Mouse (Mus musculus) kidney, postnatal 0 days (tissue): ENCODE data around the gene Atp12a. TPM values are rescaled to one million over a fixed set of nuclear protein-coding genes. Genes with fewer than 3 reads are reported as not detected.

Source experiments
- ATAC-seq: fragments of 200-750 bp; cut with Nextera tagmentation; replicated peaks from 2 replicates; pipeline ENCODE4 v1.8.0; 2017; ENCODE audit warnings: low read depth, moderate number of reproducible peaks, moderate TSS enrichment, moderate library complexity; ENCODE audit not compliant: low FRiP score
- DNase-seq: peaks from one replicate; pipeline ENCODE4 v3.0.0-alpha.2; 2016; ENCODE audit warnings: low spot score
- H3K27ac ChIP-seq: fragments of 300-500 bp; sonication (generic); 2 replicates; pipeline ENCODE4 v1.5.1; 2014; ENCODE audit warnings: mild to moderate bottlenecking
- H3K27me3 ChIP-seq: fragments of 300-500 bp; sonication (generic); 2 replicates; pipeline ENCODE4 v1.6.1; 2014; ENCODE audit warnings: low read length, mixed read lengths; ENCODE audit not compliant: insufficient read depth
- H3K36me3 ChIP-seq: fragments of 300-500 bp; sonication (generic); 2 replicates; pipeline ENCODE4 v1.6.1; 2014; ENCODE audit warnings: low read length, mixed read lengths; ENCODE audit not compliant: insufficient read depth
- H3K4me1 ChIP-seq: fragments of 300-500 bp; sonication (generic); replicated peaks from 2 replicates; pipeline ENCODE4 v1.6.1; 2014; ENCODE audit warnings: antibody characterized with exemption, low read length, mixed read lengths; ENCODE audit not compliant: insufficient read depth
- H3K4me2 ChIP-seq: fragments of 300-500 bp; sonication (generic); 2 replicates; pipeline ENCODE4 v1.6.1; 2014; ENCODE audit warnings: mild to moderate bottlenecking, low read length, moderate library complexity, mixed read lengths
- H3K4me3 ChIP-seq: fragments of 300-500 bp; sonication (generic); replicated peaks from 2 replicates; pipeline ENCODE4 v1.5.1; 2014; ENCODE audit warnings: low read depth, low read length
- H3K9ac ChIP-seq: fragments of 300-500 bp; sonication (generic); 2 replicates; pipeline ENCODE4 v1.6.1; 2014; ENCODE audit warnings: low read depth, low read length
- H3K9me3 ChIP-seq: fragments of 300-500 bp; sonication (generic); replicated peaks from 2 replicates; pipeline ENCODE4 v1.6.1; 2016; ENCODE audit warnings: low read length, inconsistent platforms, mixed read lengths
- CTCF ChIP-seq: IDR thresholded peaks from 2 replicates; pipeline ENCODE4 v1.5.1; 2016; ENCODE audit warnings: antibody characterized with exemption, low read depth, mild to moderate bottlenecking, moderate library complexity
- WGBS: fragments of 180-500 bp; shearing (Covaris S2); extraction: QIAGEN DNeasy Blood & Tissue Kit; methylation state at CpG from one replicate; pipeline ENCODE4 v1.1.7; 2014; 5-methylcytosine and 5-hydroxymethylcytosine counted together
- polyA plus RNA-seq: library from polyadenylated mRNA; unstranded; fragments of >200 nt; fragmentation: Nextera tagmentation; extraction: Ambion mirVana; gene quantifications from 2 replicates; pipeline ENCODE4 v1.2.1, GENCODE M21; 2015

Atp12a gene
- polyA plus RNA-seq, 1 experiment from 2014 or later, result 19.9 TPM

DNA sequence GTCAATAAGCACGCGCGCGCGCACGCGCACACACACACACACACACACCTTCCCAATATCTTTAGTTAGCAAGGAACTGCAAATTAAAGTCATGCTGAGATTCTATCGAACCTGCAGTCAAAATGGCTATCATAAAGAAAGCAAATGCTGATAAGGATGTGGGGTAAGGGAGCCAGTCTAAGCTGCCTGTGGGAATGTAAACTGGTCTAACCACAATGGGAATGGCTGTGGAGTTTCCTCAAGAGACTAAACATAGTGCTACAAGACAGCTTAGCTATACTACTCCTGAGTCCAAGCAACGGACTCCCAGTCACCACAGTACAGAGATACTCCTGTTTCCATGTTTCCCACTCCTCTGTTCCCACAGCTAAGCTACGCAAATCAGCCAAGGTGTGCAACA, 28.8 kb upstream of the Atp12a start:
- Histone ChIP-seq H3K9me3 (no peaks in the 10 kb centered on the region), H3K9ac (no peak overlapping the region), H3K27me3 (no peaks in the 10 kb centered on the region), H3K4me2 (no peak overlapping the region), H3K36me3 (no peaks in the 10 kb centered on the region), H3K4me1 (no peaks in the 10 kb centered on the region), H3K4me3 (no peak overlapping the region), H3K27ac (no peak overlapping the region)
- 83% methylated on average over 10 of the region's 10 CpGs for whole genome bisulfite sequencing
- DNase-seq (no peak), ATAC-seq (no peak)
- TF ChIP-seq CTCF, result no peak

DNA sequence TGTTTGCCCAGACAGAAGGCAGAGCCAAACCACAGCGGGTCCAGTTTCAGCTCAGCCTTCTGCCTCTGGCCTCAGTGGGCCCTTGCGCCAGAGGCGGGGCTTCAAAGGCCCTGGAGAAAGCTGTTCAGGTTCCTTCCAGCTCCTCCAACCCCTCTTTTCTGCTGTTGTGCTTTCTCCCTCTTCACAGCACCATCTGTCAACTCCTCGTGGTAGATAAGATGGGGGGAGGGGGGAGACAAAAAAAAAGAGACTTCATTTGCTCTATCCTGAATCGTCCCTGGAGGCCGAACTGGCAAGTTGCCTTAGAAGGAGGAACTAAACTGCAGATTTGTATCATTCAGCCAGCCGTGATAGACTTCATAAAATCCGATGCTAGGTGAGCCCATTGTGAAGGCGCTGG, 27.8 kb upstream of the Atp12a start:
- no peak for DNase-seq
- no peak for TF ChIP-seq CTCF
- H3K4me1 ChIP-seq, result no peaks in the 10 kb centered on the region
- ATAC-seq, result no peak
- H3K27me3 ChIP-seq, result no peaks in the 10 kb centered on the region
- H3K36me3 ChIP-seq, result no peaks in the 10 kb centered on the region
- no peak overlapping the region for H3K27ac ChIP-seq
- H3K4me2 ChIP-seq, result no peak overlapping the region
- H3K9me3 ChIP-seq, result no peaks in the 10 kb centered on the region
- 54% methylated on average over 9 of the region's 9 CpGs for WGBS
- no peak overlapping the region for H3K9ac ChIP-seq
- no peak overlapping the region for H3K4me3 ChIP-seq

DNA sequence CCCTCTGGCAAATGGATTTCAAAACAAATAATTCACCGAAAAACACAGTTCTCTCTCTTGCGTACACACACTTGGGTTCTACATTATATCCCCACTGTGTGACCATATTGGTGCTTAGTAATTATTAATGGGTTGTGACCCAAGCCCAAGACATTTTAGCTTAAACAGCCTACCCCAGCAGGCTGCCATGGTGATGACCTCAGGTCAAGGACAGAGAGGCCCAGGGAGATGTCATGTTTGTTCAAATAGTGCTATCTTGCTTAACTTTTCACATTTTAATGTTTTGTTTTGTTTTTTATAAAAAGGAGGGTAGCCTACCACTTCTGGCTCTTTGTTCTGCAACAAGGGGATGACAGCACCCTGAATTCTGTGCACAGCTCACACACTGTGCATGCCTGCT, 27.2 kb upstream of the Atp12a start:
- Histone ChIP-seq H3K9ac (no peak overlapping the region), H3K4me2 (no peak overlapping the region), H3K4me3 (no peak overlapping the region), H3K27ac (no peak overlapping the region), H3K36me3 (no peaks in the 10 kb centered on the region), H3K4me1 (no peaks in the 10 kb centered on the region), H3K27me3 (no peaks in the 10 kb centered on the region), H3K9me3 (no peaks in the 10 kb centered on the region)
- WGBS, result 78% methylated on average over 2 of the region's 2 CpGs
- no peak for DNase-seq
- ATAC-seq, result no peak
- TF ChIP-seq CTCF, result no peak

GRCm38 (mm10) chr14:56338882-56339442, 25.9 kb upstream of the Atp12a start:
- H3K27ac ChIP-seq, result no peak overlapping the region
- DNase-seq, result peak; percentile 25
- H3K9ac ChIP-seq, result no peak overlapping the region
- WGBS, result 56% methylated on average over 7 of the region's 7 CpGs
- no peak overlapping the region for H3K4me2 ChIP-seq
- no peaks in the 10 kb centered on the region for H3K27me3 ChIP-seq
- no peaks in the 10 kb centered on the region for H3K4me1 ChIP-seq
- H3K4me3 ChIP-seq, result no peak overlapping the region
- no peak for TF ChIP-seq CTCF
- no peak for ATAC-seq
- no peaks in the 10 kb centered on the region for H3K9me3 ChIP-seq
- no peaks in the 10 kb centered on the region for H3K36me3 ChIP-seq

DNA sequence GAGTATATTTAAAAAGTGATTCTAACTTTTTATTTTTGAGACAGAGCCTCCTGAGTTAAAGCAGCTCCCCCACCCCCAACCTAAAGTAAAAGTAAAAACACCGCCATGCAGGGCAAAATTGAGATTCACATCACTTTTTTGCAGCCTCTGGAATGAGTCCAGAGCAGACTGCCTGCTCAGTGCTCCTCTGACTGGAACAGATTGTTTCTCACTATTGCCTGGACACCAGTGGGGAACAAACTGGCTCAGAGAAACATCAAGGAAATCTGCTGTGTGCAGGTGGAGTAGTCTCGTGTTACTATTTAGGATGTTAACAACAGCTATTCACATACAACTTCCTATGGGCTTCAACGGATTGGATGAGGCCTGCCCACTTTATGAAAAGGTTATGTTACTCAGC, 16.2 kb upstream of the Atp12a start:
- Histone ChIP-seq H3K4me1 (no peaks in the 10 kb centered on the region), H3K27ac (0 out of 2 replicates have a peak overlapping the region, but pooled peaks have one; percentile 25), H3K4me2 (no peak overlapping the region), H3K36me3 (no peaks in the 10 kb centered on the region), H3K9me3 (no peaks in the 10 kb centered on the region), H3K4me3 (no peak overlapping the region), H3K27me3 (no peaks in the 10 kb centered on the region), H3K9ac (no peak overlapping the region)
- 59% methylated on average over 3 of the region's 3 CpGs for WGBS
- ATAC-seq, result no peak
- TF ChIP-seq CTCF, result no peak
- DNase-seq, result no peak

GRCm38 (mm10) chr14:56349541-56349940, 15.3 kb upstream of the Atp12a start:
- Histone ChIP-seq H3K4me2 (no peak overlapping the region), H3K27me3 (no peaks in the 10 kb centered on the region), H3K36me3 (no peaks in the 10 kb centered on the region), H3K4me1 (no peaks in the 10 kb centered on the region), H3K4me3 (no peak overlapping the region), H3K9me3 (no peaks in the 10 kb centered on the region), H3K9ac (no peak overlapping the region), H3K27ac (0 out of 2 replicates have a peak overlapping the region, but pooled peaks have one; percentile 25)
- DNase-seq (no peak), ATAC-seq (no peak)
- WGBS, result 70% methylated on average over 2 of the region's 2 CpGs
- TF ChIP-seq CTCF, result no peak

GRCm38 (mm10) chr14:56351959-56352660, 12.8 kb upstream of the Atp12a start:
- H3K27me3 ChIP-seq, result no peaks in the 10 kb centered on the region
- no peaks in the 10 kb centered on the region for H3K9me3 ChIP-seq
- H3K9ac ChIP-seq, result no peak overlapping the region
- DNase-seq (peak; percentile 70), ATAC-seq (no peak)
- no peak overlapping the region for H3K4me3 ChIP-seq
- WGBS, result 35% methylated on average over 17 of the region's 17 CpGs
- H3K27ac ChIP-seq, result no peak overlapping the region
- no peaks in the 10 kb centered on the region for H3K4me1 ChIP-seq
- H3K36me3 ChIP-seq, result no peaks in the 10 kb centered on the region
- H3K4me2 ChIP-seq, result no peak overlapping the region
- peak; percentile 71 for TF ChIP-seq CTCF
